Mouse (Mus musculus) thymus, adult 2 months (tissue): ENCODE data around the gene Cacna2d3.

Source experiments
- CTCF ChIP-seq: fragments of 200-500 bp; IDR thresholded peaks from 2 replicates; pipeline ENCODE4 v1.5.1; 2012; ENCODE audit warnings: mild to moderate bottlenecking, control low read depth, low read length, moderate library complexity, borderline replicate concordance; ENCODE audit not compliant: control insufficient read depth, poor library complexity, insufficient read depth; ENCODE audit errors: extremely low read depth
- POLR2A ChIP-seq: fragments of 200-500 bp; IDR thresholded peaks from 2 replicates; pipeline ENCODE4 v1.6.1; 2012; ENCODE audit warnings: mild to moderate bottlenecking, low read length, control low read depth, moderate library complexity; ENCODE audit not compliant: control insufficient read depth, poor library complexity, insufficient read depth; ENCODE audit errors: extremely low read depth

- TF ChIP-seq POLR2A (no peak), CTCF (no peak)
These were observed 222.9 kb downstream of the Cacna2d3 start for GRCm38 (mm10) chr14:29498546-29499290.
